Mouse (Mus musculus) cerebral cortex, adult 2 months (tissue): ENCODE measurements around the gene Prm2.

ENCODE experiments used
- WGBS: fragments of 180-500 bp; shearing (Covaris S2); methylation state at CpG from one replicate; pipeline ENCODE4 v1.1.7; 2018; 5-methylcytosine and 5-hydroxymethylcytosine counted together

Prm2 gene

GRCm38 (mm10) chr16:10812865-10813371 lies 17.0 kb upstream of the Prm2 start, which contains the start of gene Gm11172:
Gene Gm11172, plus strand, starts transcription at chr16:10812915.
- 88% methylated on average over 2 of the region's 2 CpGs for WGBS

- 92% methylated on average over 1 of the region's 1 CpGs for WGBS
These were observed 14.4 kb upstream of the Prm2 start for GRCm38 (mm10) chr16:10810376-10810775.

GRCm38 (mm10) chr16:10805789-10806527 lies 10.0 kb upstream of the Prm2 start, which contains the start of gene Prm1:
Gene Prm1, minus strand, starts transcription at chr16:10805839.
- WGBS, result 84% methylated on average over 10 of the region's 10 CpGs

- WGBS, result 91% methylated on average over 3 of the region's 3 CpGs
These were observed 6.5 kb upstream of the Prm2 start for GRCm38 (mm10) chr16:10802420-10802819.

- WGBS, result 79% methylated on average over 9 of the region's 9 CpGs
These were observed 5.2 kb downstream of the Prm2 start, which contains the start of gene Prm3 for GRCm38 (mm10) chr16:10790702-10791101. Gene Prm3, minus strand, starts transcription at chr16:10790914.

- WGBS, result 87% methylated on average over 4 of the region's 4 CpGs
These were observed 7.1 kb downstream of the Prm2 start for GRCm38 (mm10) chr16:10788866-10789265.

- WGBS, result 78% methylated on average over 16 of the region's 16 CpGs
These were observed 7.7 kb downstream of the Prm2 start, which contains the start of gene Tnp2 for GRCm38 (mm10) chr16:10788271-10788670. Gene Tnp2, minus strand, starts transcription at chr16:10788660.

GRCm38 (mm10) chr16:10787548-10788058 lies 8.3 kb downstream of the Prm2 start:
- WGBS, result 87% methylated on average over 7 of the region's 7 CpGs

GRCm38 (mm10) chr16:10786782-10787547 lies 9.0 kb downstream of the Prm2 start:
- 71% methylated on average over 4 of the region's 4 CpGs for WGBS

GRCm38 (mm10) chr16:10786288-10786687 lies 9.6 kb downstream of the Prm2 start:
- WGBS, result 2% methylated on average over 9 of the region's 9 CpGs

- WGBS, result under 1% methylated on average over 58 of the region's 59 CpGs
These were observed 10.3 kb downstream of the Prm2 start, which contains the start of gene Socs1 for GRCm38 (mm10) chr16:10785371-10786231. Gene Socs1, minus strand, starts transcription at chr16:10785536.

- WGBS, result under 1% methylated on average over 48 of the region's 55 CpGs
These were observed 11.1 kb downstream of the Prm2 start for GRCm38 (mm10) chr16:10784793-10785370.

GRCm38 (mm10) chr16:10783883-10784792 lies 11.8 kb downstream of the Prm2 start:
- WGBS, result 2% methylated on average over 81 of the region's 81 CpGs

- 83% methylated on average over 8 of the region's 8 CpGs for WGBS
These were observed 12.5 kb downstream of the Prm2 start for GRCm38 (mm10) chr16:10783451-10783850.

- 67% methylated on average over 1 of the region's 1 CpGs for WGBS
These were observed 12.8 kb downstream of the Prm2 start for GRCm38 (mm10) chr16:10783152-10783434.

- 86% methylated on average over 6 of the region's 6 CpGs for WGBS
These were observed 13.4 kb downstream of the Prm2 start for GRCm38 (mm10) chr16:10782377-10783151.

GRCm38 (mm10) chr16:10781862-10782371 lies 14.0 kb downstream of the Prm2 start:
- WGBS, result 85% methylated on average over 9 of the region's 9 CpGs

GRCm38 (mm10) chr16:10780631-10781120 lies 15.3 kb downstream of the Prm2 start:
- whole genome bisulfite sequencing, result 73% methylated on average over 5 of the region's 5 CpGs
